ENCODE assay signal across 23 mouse cellular contexts in genomic region chr3:154142618-154143017, GRCm38 (mm10).
DNase-seq lines count a peak whose midpoint lies in the region; ATAC-seq and TF ChIP-seq lines count a peak whose summit lies in the region.
"Had no signal": no experiment of that assay in that cellular context is flagged by ENCODE, and none has a peak within 500 bp of the region (broad histone marks: within the 10 kb centered on the region; RNA-seq: fewer than 3 reads in every experiment).

No protein-coding gene starts in this region.

- TF ChIP-seq CTCF in kidney, postnatal 0 days (IDR thresholded peaks at IDR 0.05; ENCODE audit: low read depth), result no peak

- intact Hi-C loops in left cerebral cortex, postnatal 14 days (cut with DNase I), result no loop called here

- no peaks in the 10 kb centered on the region for H3K27me3 ChIP-seq in embryonic facial prominence, embryonic 14.5 days (replicated peaks; ENCODE audit: control insufficient read depth, insufficient read depth, low read length)
- no peaks in the 10 kb centered on the region for H3K27me3 ChIP-seq in embryonic facial prominence, embryonic 10.5 days (replicated peaks; ENCODE audit: low read depth, poor library complexity, severe bottlenecking)
- no peaks in the 10 kb centered on the region for H3K27me3 ChIP-seq in kidney, postnatal 0 days (ENCODE audit: insufficient read depth, low read length)
- H3K27me3 ChIP-seq: embryonic facial prominence, embryonic 13.5 days; forebrain, embryonic 13.5 days; heart, embryonic 13.5 days; hindbrain, embryonic 12.5 days had no signal

- no peak overlapping the region for H3K4me3 ChIP-seq in embryonic facial prominence, embryonic 14.5 days (ENCODE audit: low read depth, low read length)
- no peak overlapping the region for H3K4me3 ChIP-seq in embryonic facial prominence, embryonic 10.5 days
- no peak overlapping the region for H3K4me3 ChIP-seq in kidney, postnatal 0 days (replicated peaks; ENCODE audit: low read depth, low read length)
- H3K4me3 ChIP-seq: embryonic facial prominence, embryonic 13.5 days; forebrain, embryonic 13.5 days; heart, embryonic 13.5 days; hindbrain, embryonic 12.5 days had no signal

- H3K4me1 ChIP-seq in embryonic facial prominence, embryonic 14.5 days (ENCODE audit: control insufficient read depth, insufficient read depth, low read length), result no peaks in the 10 kb centered on the region
- H3K4me1 ChIP-seq in embryonic facial prominence, embryonic 10.5 days, result no peaks in the 10 kb centered on the region
- H3K4me1 ChIP-seq in kidney, postnatal 0 days (replicated peaks; ENCODE audit: insufficient read depth, low read length), result no peaks in the 10 kb centered on the region
- H3K4me1 ChIP-seq: embryonic facial prominence, embryonic 13.5 days; forebrain, embryonic 13.5 days; heart, embryonic 13.5 days; hindbrain, embryonic 12.5 days had no signal

- peak; percentile 31 for DNase-seq in embryonic facial prominence, embryonic 14.5 days (ENCODE audit: low spot score)
- DNase-seq in embryonic facial prominence, embryonic 10.5 days (ENCODE audit: low spot score), result no peak
- DNase-seq in kidney, postnatal 0 days (ENCODE audit: low spot score), result peak; percentile 52
- DNase-seq in kidney, adult 9 months, result no peak
- DNase-seq in left cerebral cortex, postnatal 14 days (ENCODE audit: low spot score in 2 of 2), result peak; percentile 26 to 41
- DNase-seq in left cerebral cortex, adult 9 months (ENCODE audit: low spot score in 2 of 2), result no peak
- DNase-seq in brain, adult 2 months (ENCODE audit: low read depth, low spot score), result peak; percentile 66
- DNase-seq: adrenal gland, adult 8-10 months; adrenal gland, postnatal 36 days; B cell, adult 2 months; cerebellum, adult 11 months; cerebellum, adult 8-10 months; cerebellum, postnatal 14 days; forebrain, postnatal 0 days; gastrocnemius, postnatal 36 days; heart, adult 11 months; heart, postnatal 4 days had no signal

- H3K36me3 ChIP-seq in embryonic facial prominence, embryonic 14.5 days (ENCODE audit: control insufficient read depth, insufficient read depth, low read length), result no peaks in the 10 kb centered on the region
- H3K36me3 ChIP-seq in embryonic facial prominence, embryonic 10.5 days (replicated peaks), result no peaks in the 10 kb centered on the region
- no peaks in the 10 kb centered on the region for H3K36me3 ChIP-seq in kidney, postnatal 0 days (ENCODE audit: insufficient read depth, low read length)
- H3K36me3 ChIP-seq: embryonic facial prominence, embryonic 13.5 days; G1E; heart, embryonic 13.5 days; hindbrain, embryonic 12.5 days had no signal

- ATAC-seq in embryonic facial prominence, embryonic 14.5 days (ENCODE audit: low read depth), result no peak
- no peak for ATAC-seq in kidney, postnatal 0 days (replicated peaks; ENCODE audit: low FRiP score, low read depth)
- ATAC-seq: CD4-positive, CD25-positive, alpha-beta regulatory T cell, adult 4 months; forebrain, embryonic 13.5 days; forebrain, postnatal 0 days had no signal

- H3K4me2 ChIP-seq in embryonic facial prominence, embryonic 14.5 days (ENCODE audit: low read depth, low read length), result no peak overlapping the region
- no peak overlapping the region for H3K4me2 ChIP-seq in kidney, postnatal 0 days (ENCODE audit: low read length)
- H3K4me2 ChIP-seq: embryonic facial prominence, embryonic 13.5 days; forebrain, embryonic 13.5 days; heart, embryonic 13.5 days; hindbrain, embryonic 12.5 days had no signal

- H3K9ac ChIP-seq in embryonic facial prominence, embryonic 14.5 days (ENCODE audit: low read depth, low read length), result no peak overlapping the region
- no peak overlapping the region for H3K9ac ChIP-seq in kidney, postnatal 0 days (ENCODE audit: low read depth, low read length)
- H3K9ac ChIP-seq: embryonic facial prominence, embryonic 13.5 days; forebrain, embryonic 13.5 days; forebrain, postnatal 0 days; heart, embryonic 13.5 days; hindbrain, embryonic 12.5 days had no signal

- no peak overlapping the region for H3K27ac ChIP-seq in embryonic facial prominence, embryonic 14.5 days (replicated peaks; ENCODE audit: low read depth, low read length)
- H3K27ac ChIP-seq in embryonic facial prominence, embryonic 10.5 days (replicated peaks), result no peak overlapping the region
- no peak overlapping the region for H3K27ac ChIP-seq in kidney, postnatal 0 days
- H3K27ac ChIP-seq: embryonic facial prominence, embryonic 13.5 days; forebrain, embryonic 13.5 days; heart, embryonic 13.5 days; hindbrain, embryonic 12.5 days had no signal

- H3K9me3 ChIP-seq in embryonic facial prominence, embryonic 14.5 days (ENCODE audit: control insufficient read depth, low read length), result no peaks in the 10 kb centered on the region
- H3K9me3 ChIP-seq in embryonic facial prominence, embryonic 10.5 days, result no peaks in the 10 kb centered on the region
- H3K9me3 ChIP-seq in kidney, postnatal 0 days (replicated peaks; ENCODE audit: low read length), result no peaks in the 10 kb centered on the region
- H3K9me3 ChIP-seq: embryonic facial prominence, embryonic 13.5 days; forebrain, embryonic 13.5 days; hindbrain, embryonic 12.5 days had no signal

- WGBS in embryonic facial prominence, embryonic 14.5 days, result 79% methylated on average over 4 of the region's 4 CpGs
- 87% methylated on average over 4 of the region's 4 CpGs for WGBS in embryonic facial prominence, embryonic 10.5 days
- WGBS in kidney, postnatal 0 days, result 61% methylated on average over 4 of the region's 4 CpGs

Comparison
In these comparisons a context has a peak if more than half of its experiments do, and no peak if none do; other contexts are left out.
1. DNase-seq: peak in embryonic facial prominence, embryonic 14.5 days (single experiment), kidney, postnatal 0 days (single experiment), left cerebral cortex, postnatal 14 days (2 of 2) and brain, adult 2 months (single experiment); none in embryonic facial prominence, embryonic 10.5 days (single experiment), kidney, adult 9 months (single experiment) and left cerebral cortex, adult 9 months (0 of 2).